Mouse (Mus musculus) liver, embryonic 14.5 days (tissue): Measurements from ENCODE around the gene Bcor.

ENCODE experiments used
- CTCF ChIP-seq: IDR thresholded peaks from 2 replicates; pipeline ENCODE4 v1.5.1; 2016; ENCODE audit warnings: antibody characterized with exemption, low read depth, control low read depth
- EP300 ChIP-seq: IDR thresholded peaks from 2 replicates; pipeline ENCODE4 v1.6.1; 2016; ENCODE audit warnings: antibody characterized with exemption, low read depth

DNA sequence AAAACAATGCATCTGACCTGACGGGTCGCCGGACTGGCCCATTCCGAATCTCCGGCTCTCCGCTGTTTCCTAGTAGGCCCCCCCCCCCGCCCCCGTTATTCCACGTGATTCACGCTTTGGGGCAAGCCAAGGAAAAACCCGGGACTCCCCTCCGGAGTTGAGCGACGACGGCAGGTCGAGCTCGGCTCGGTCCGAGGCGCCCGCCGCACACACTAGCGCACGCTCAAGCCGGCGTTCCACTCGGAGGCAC lies 81.2 kb downstream of the Bcor start:
- TF ChIP-seq CTCF (no peak), EP300 (no peak)
